Mouse (Mus musculus): Measurements from ENCODE around the gene Gatad1. TPM values are rescaled to one million over a fixed set of nuclear protein-coding genes. Genes with fewer than 3 reads are reported as not detected.

Gatad1 gene
- polyA plus RNA-seq (2017; shearing (Covaris generic)) = 10.9 TPM

GRCm38 (mm10) chr5:3657085-3657484 lies at the start of gene Gatad1:
TSS of gene Gatad1 (minus strand) at chr5:3657185.

GRCm38 (mm10) chr5:3650881-3651280 lies 6.1 kb downstream of the Gatad1 start, which contains the start of gene Tmbim7:
TSS of gene Tmbim7 (plus strand) at chr5:3651181.

GRCm38 (mm10) chr5:3596399-3596766 lies 60.6 kb downstream of the Gatad1 start, which contains the start of gene Rbm48:
TSS of gene Rbm48 (minus strand) at chr5:3596585.

GRCm38 (mm10) chr5:3595693-3596398 lies 61.1 kb downstream of the Gatad1 start, which contains the start of gene Pex1:
TSS of gene Pex1 (plus strand) at chr5:3596066.

Other genes starting within 250 kb of the Gatad1 start
- gene Fam133b, start 113.4 kb downstream of the Gatad1 start, polyA plus RNA-seq (2017; shearing (Covaris generic)) = 38.3 TPM
- gene 1700109H08Rik, start 85.6 kb downstream of the Gatad1 start, polyA plus RNA-seq (2017; shearing (Covaris generic)) = 2.4 TPM
- gene Pex1, start 61.1 kb downstream of the Gatad1 start, polyA plus RNA-seq (2017; shearing (Covaris generic)) = 12.5 TPM
- gene Rbm48, start 60.6 kb downstream of the Gatad1 start, polyA plus RNA-seq (2017; shearing (Covaris generic)) = 40.9 TPM
- gene Tmbim7, start 6.0 kb downstream of the Gatad1 start, polyA plus RNA-seq (2017; shearing (Covaris generic)) = not detected
- 52.1 TPM for gene Ankib1, start 145.7 kb upstream of the Gatad1 start, polyA plus RNA-seq (2017; shearing (Covaris generic))
- 57.8 TPM for gene Krit1, start 146.0 kb upstream of the Gatad1 start, polyA plus RNA-seq (2017; shearing (Covaris generic))
- gene Lrrd1, start 188.0 kb upstream of the Gatad1 start, polyA plus RNA-seq (2017; shearing (Covaris generic)) = 0.21 TPM
- 6.7 TPM for gene Mterf1a, start 236.7 kb upstream of the Gatad1 start, polyA plus RNA-seq (2017; shearing (Covaris generic))

All from effector memory CD4-positive, alpha-beta T cell, adult 7 months (primary cell).